Mouse (Mus musculus) lung, adult 2 months (tissue): Measurements from ENCODE around the gene Il12rb1.

Source experiments
- CTCF ChIP-seq: fragments of 200-500 bp; IDR thresholded peaks from 2 replicates; pipeline ENCODE4 v1.5.1; 2011; ENCODE audit warnings: mild to moderate bottlenecking, low read length, control low read depth; ENCODE audit not compliant: insufficient read depth
- POLR2A ChIP-seq: fragments of 200-500 bp; IDR thresholded peaks from 2 replicates; pipeline ENCODE4 v1.6.1; 2011; ENCODE audit warnings: low read depth, mild to moderate bottlenecking, control low read depth, low read length, borderline replicate concordance; ENCODE audit errors: extremely low read depth

DNA sequence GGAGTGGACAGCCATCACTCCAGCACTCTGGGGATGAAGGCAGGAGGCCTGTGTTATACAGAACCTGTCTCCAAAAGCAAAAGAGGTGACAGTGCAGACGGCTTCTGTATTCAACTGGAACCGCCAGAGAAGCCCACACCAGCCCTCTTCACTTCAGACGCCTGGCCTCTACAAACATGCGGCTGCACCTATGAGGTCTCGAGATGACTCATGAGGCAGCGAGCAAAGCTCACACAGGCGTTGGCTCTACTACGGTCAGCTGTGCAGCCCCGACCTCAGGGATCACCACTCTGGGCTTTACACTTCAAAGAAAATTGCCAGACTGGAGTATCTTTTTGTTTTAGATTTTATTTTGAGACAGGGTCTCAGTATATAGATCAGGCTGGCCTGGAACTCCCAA lies 35.4 kb upstream of the Il12rb1 start:
- TF ChIP-seq POLR2A (no peak), CTCF (no peak)
